Mouse (Mus musculus) intestine, embryonic 15.5 days (tissue): ENCODE measurements at regions not wholly inside any gene's neighbourhood (a gene's known extent, or its start where the extent isn't known, plus 50 kb on each side); places are given as distances from the start of the nearest gene placed in this dataset.

ENCODE experiments used
- ATAC-seq: fragments of 200-750 bp; cut with Nextera tagmentation; 2 replicates; pipeline ENCODE4 v1.8.0; 2017; ENCODE audit warnings: moderate TSS enrichment, moderate library complexity
- H3K27ac ChIP-seq: fragments of 300-500 bp; sonication (generic); 2 replicates; pipeline ENCODE4 v1.5.1; 2015; ENCODE audit warnings: mild to moderate bottlenecking, inconsistent platforms
- H3K27me3 ChIP-seq: fragments of 300-500 bp; sonication (generic); replicated peaks from 2 replicates; pipeline ENCODE4 v1.6.1; 2015; ENCODE audit warnings: inconsistent platforms
- H3K36me3 ChIP-seq: fragments of 300-500 bp; sonication (generic); 2 replicates; pipeline ENCODE4 v1.6.1; 2015; ENCODE audit warnings: inconsistent platforms
- H3K4me1 ChIP-seq: fragments of 300-500 bp; sonication (generic); replicated peaks from 2 replicates; pipeline ENCODE4 v1.6.1; 2015; ENCODE audit warnings: inconsistent platforms
- H3K4me2 ChIP-seq: fragments of 300-500 bp; sonication (generic); replicated peaks from 2 replicates; pipeline ENCODE4 v1.6.1; 2015; ENCODE audit warnings: mild to moderate bottlenecking, inconsistent platforms
- H3K4me3 ChIP-seq: fragments of 300-500 bp; sonication (generic); replicated peaks from 2 replicates; pipeline ENCODE4 v1.5.1; 2015; ENCODE audit warnings: inconsistent platforms
- H3K9ac ChIP-seq: fragments of 300-500 bp; sonication (generic); 2 replicates; pipeline ENCODE4 v1.6.1; 2015; ENCODE audit warnings: inconsistent platforms
- H3K9me3 ChIP-seq: fragments of 300-500 bp; sonication (generic); 2 replicates; pipeline ENCODE4 v1.6.1; 2016; ENCODE audit warnings: inconsistent platforms
- whole genome bisulfite sequencing: fragments of 180-500 bp; shearing (Covaris S2); methylation state at CpG from one replicate; pipeline ENCODE4 v1.1.7; 2015; 5-methylcytosine and 5-hydroxymethylcytosine counted together

GRCm38 (mm10) chr6:101550501-101551268, 173.0 kb upstream of the Pdzrn3 start:
- Histone ChIP-seq H3K4me1 (no peaks in the 10 kb centered on the region), H3K9me3 (no peaks in the 10 kb centered on the region), H3K4me2 (no peak overlapping the region), H3K9ac (no peak overlapping the region), H3K27ac (no peak overlapping the region), H3K36me3 (no peaks in the 10 kb centered on the region), H3K4me3 (no peak overlapping the region), H3K27me3 (no peaks in the 10 kb centered on the region)
- no peak for ATAC-seq
- WGBS, result 50% methylated on average over 7 of the region's 7 CpGs

- Histone ChIP-seq H3K27me3 (no peaks in the 10 kb centered on the region), H3K4me2 (no peak overlapping the region), H3K9ac (no peak overlapping the region), H3K27ac (no peak overlapping the region), H3K4me3 (no peak overlapping the region), H3K4me1 (0 out of 2 replicates have a peak, but pooled peaks cover 2% of the 10 kb centered on the region), H3K36me3 (no peaks in the 10 kb centered on the region), H3K9me3 (no peaks in the 10 kb centered on the region)
- peak; percentile 45 for ATAC-seq
- 53% methylated on average over 5 of the region's 5 CpGs for WGBS
Measured at GRCm38 (mm10) chr6:101537581-101537980, 159.9 kb upstream of the Pdzrn3 start.

- Histone ChIP-seq H3K4me2 (no peak overlapping the region), H3K9ac (no peak overlapping the region), H3K4me3 (no peak overlapping the region), H3K27me3 (no peaks in the 10 kb centered on the region), H3K9me3 (no peaks in the 10 kb centered on the region), H3K27ac (no peak overlapping the region), H3K36me3 (no peaks in the 10 kb centered on the region), H3K4me1 (0 out of 2 replicates have a peak, but pooled peaks cover 2% of the 10 kb centered on the region)
- WGBS, result 51% methylated on average over 9 of the region's 9 CpGs
- ATAC-seq, result peak; percentile 34; the same call in 1 of the 2 replicates
Measured at GRCm38 (mm10) chr6:101534214-101535052, 156.7 kb upstream of the Pdzrn3 start.

DNA sequence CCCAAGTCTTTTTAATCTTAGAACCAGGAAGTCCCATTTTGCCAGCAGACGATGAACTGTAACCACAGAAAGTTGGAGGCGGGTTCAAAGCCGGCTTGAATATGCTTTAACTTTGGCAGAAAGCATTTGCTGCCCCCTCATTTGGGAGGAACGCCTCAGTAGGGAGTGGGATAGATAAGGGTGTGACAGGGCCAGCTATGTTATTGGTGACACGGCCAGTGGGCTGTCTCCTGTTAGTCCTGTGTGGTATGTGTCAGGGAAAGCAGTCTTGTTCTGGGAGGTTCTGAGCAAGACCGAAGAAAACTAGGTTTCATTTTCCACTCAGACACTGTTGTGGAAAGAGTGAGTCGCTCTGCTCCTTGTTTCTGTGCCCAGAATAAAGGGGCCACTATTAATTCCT, 154.7 kb upstream of the Pdzrn3 start:
- no peaks in the 10 kb centered on the region for H3K36me3 ChIP-seq
- H3K9me3 ChIP-seq, result no peaks in the 10 kb centered on the region
- 55% methylated on average over 7 of the region's 7 CpGs for WGBS
- no peak overlapping the region for H3K4me2 ChIP-seq
- no peak overlapping the region for H3K9ac ChIP-seq
- no peak overlapping the region for H3K27ac ChIP-seq
- H3K4me1 ChIP-seq, result 0 out of 2 replicates have a peak, but pooled peaks cover 2% of the 10 kb centered on the region
- no peak overlapping the region for H3K4me3 ChIP-seq
- H3K27me3 ChIP-seq, result no peaks in the 10 kb centered on the region
- ATAC-seq, result no peak

DNA sequence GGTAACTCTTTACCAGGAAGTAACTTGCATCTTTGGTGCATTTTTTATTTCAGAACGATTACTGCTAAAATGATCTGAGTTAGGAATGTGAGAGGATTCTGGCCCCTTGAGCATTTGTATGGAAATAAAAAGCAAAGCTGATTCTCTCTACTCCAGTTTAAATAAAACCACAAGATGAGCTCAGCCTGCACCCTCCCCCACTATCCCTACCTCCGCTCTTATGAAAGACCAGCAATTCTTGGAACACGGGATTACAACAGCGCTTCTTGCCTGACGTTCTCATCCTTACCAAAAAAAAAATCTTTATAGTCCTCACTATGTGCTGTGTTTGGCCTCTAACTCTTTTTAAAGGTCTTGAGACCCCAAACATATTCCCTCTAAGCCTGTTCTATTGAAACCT, 154.2 kb upstream of the Pdzrn3 start:
- Histone ChIP-seq H3K27ac (no peak overlapping the region), H3K4me3 (no peak overlapping the region), H3K4me2 (no peak overlapping the region), H3K9ac (no peak overlapping the region), H3K9me3 (no peaks in the 10 kb centered on the region), H3K4me1 (0 out of 2 replicates have a peak, but pooled peaks cover 2% of the 10 kb centered on the region), H3K36me3 (no peaks in the 10 kb centered on the region), H3K27me3 (no peaks in the 10 kb centered on the region)
- ATAC-seq, result no peak
- 75% methylated on average over 5 of the region's 5 CpGs for WGBS

GRCm38 (mm10) chr6:101525129-101525528, 147.4 kb upstream of the Pdzrn3 start:
- Histone ChIP-seq H3K36me3 (no peaks in the 10 kb centered on the region), H3K4me1 (no peaks in the 10 kb centered on the region), H3K9ac (no peak overlapping the region), H3K9me3 (no peaks in the 10 kb centered on the region), H3K27me3 (no peaks in the 10 kb centered on the region), H3K4me3 (no peak overlapping the region), H3K4me2 (no peak overlapping the region), H3K27ac (no peak overlapping the region)
- 69% methylated on average over 2 of the region's 2 CpGs for WGBS
- ATAC-seq, result no peak

- H3K4me1 ChIP-seq, result peaks cover 8% of the 10 kb centered on the region
- no peak overlapping the region for H3K9ac ChIP-seq
- H3K27me3 ChIP-seq, result no peaks in the 10 kb centered on the region
- no peaks in the 10 kb centered on the region for H3K9me3 ChIP-seq
- H3K4me2 ChIP-seq, result no peak overlapping the region
- 92% methylated on average over 6 of the region's 6 CpGs for WGBS
- H3K27ac ChIP-seq, result no peak overlapping the region
- ATAC-seq, result no peak
- H3K4me3 ChIP-seq, result no peak overlapping the region
- H3K36me3 ChIP-seq, result no peaks in the 10 kb centered on the region
Measured at GRCm38 (mm10) chr6:101521316-101521715, 143.6 kb upstream of the Pdzrn3 start.

GRCm38 (mm10) chr6:101520755-101521154, 143.1 kb upstream of the Pdzrn3 start:
- Histone ChIP-seq H3K9ac (no peak overlapping the region), H3K4me3 (no peak overlapping the region), H3K4me2 (no peak overlapping the region), H3K36me3 (no peaks in the 10 kb centered on the region), H3K27me3 (no peaks in the 10 kb centered on the region), H3K27ac (no peak overlapping the region), H3K4me1 (peaks cover 8% of the 10 kb centered on the region), H3K9me3 (no peaks in the 10 kb centered on the region)
- WGBS, result 87% methylated on average over 3 of the region's 3 CpGs
- ATAC-seq, result no peak

GRCm38 (mm10) chr6:101518904-101519701, 141.4 kb upstream of the Pdzrn3 start:
- Histone ChIP-seq H3K36me3 (no peaks in the 10 kb centered on the region), H3K4me3 (no peak overlapping the region), H3K4me1 (peaks cover 8% of the 10 kb centered on the region), H3K27me3 (no peaks in the 10 kb centered on the region), H3K9me3 (no peaks in the 10 kb centered on the region), H3K27ac (peak overlapping the region; percentile 14; the same call in 1 of the 2 replicates), H3K9ac (no peak overlapping the region), H3K4me2 (no peak overlapping the region; the same call in 1 of the 2 replicates)
- 37% methylated on average over 9 of the region's 9 CpGs for WGBS
- peak; percentile 80 for ATAC-seq

GRCm38 (mm10) chr6:101517584-101517983, 139.9 kb upstream of the Pdzrn3 start:
- peaks cover 8% of the 10 kb centered on the region for H3K4me1 ChIP-seq
- H3K36me3 ChIP-seq, result no peaks in the 10 kb centered on the region
- H3K9me3 ChIP-seq, result no peaks in the 10 kb centered on the region
- 35% methylated on average over 2 of the region's 2 CpGs for WGBS
- no peak overlapping the region for H3K27ac ChIP-seq
- no peak overlapping the region for H3K4me3 ChIP-seq
- no peak overlapping the region for H3K9ac ChIP-seq
- no peak for ATAC-seq
- no peak overlapping the region for H3K4me2 ChIP-seq
- no peaks in the 10 kb centered on the region for H3K27me3 ChIP-seq

GRCm38 (mm10) chr6:101513696-101514095, 136.0 kb upstream of the Pdzrn3 start:
- ATAC-seq, result no peak

DNA sequence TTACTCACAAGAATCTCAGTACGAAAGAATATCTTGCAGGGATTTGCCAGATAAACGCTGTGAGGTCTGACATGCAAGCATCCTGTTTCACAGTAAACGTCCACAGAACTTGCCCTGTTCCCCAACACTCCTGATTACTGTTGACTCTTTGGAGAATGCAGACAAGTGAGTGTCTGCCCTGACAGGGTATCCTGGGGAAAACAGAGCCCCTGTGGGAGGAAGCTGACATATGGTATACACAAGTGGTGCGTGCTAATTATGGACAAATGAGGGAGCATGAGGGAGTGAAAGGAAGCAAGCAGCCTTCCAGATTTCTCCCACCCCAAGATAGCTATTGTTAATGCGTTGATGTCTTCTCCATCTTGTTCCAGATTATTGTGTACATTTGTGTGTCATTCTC, 124.5 kb upstream of the Pdzrn3 start:
- Histone ChIP-seq H3K27ac (no peak overlapping the region), H3K9me3 (no peaks in the 10 kb centered on the region), H3K4me1 (no peaks in the 10 kb centered on the region), H3K36me3 (no peaks in the 10 kb centered on the region), H3K4me3 (no peak overlapping the region), H3K4me2 (no peak overlapping the region), H3K9ac (no peak overlapping the region), H3K27me3 (no peaks in the 10 kb centered on the region)
- 29% methylated on average over 5 of the region's 5 CpGs for WGBS
- no peak for ATAC-seq

More at GRCm38 (mm10) chr6:101513696-101514095, 136.0 kb upstream of the Pdzrn3 start:
- H3K4me3 ChIP-seq, result no peak overlapping the region
- H3K4me1 ChIP-seq, result 0 out of 2 replicates have a peak, but pooled peaks cover under 1% of the 10 kb centered on the region
- no peak overlapping the region for H3K27ac ChIP-seq
- no peak overlapping the region for H3K4me2 ChIP-seq
- no peaks in the 10 kb centered on the region for H3K36me3 ChIP-seq
- H3K9ac ChIP-seq, result no peak overlapping the region
- no peaks in the 10 kb centered on the region for H3K9me3 ChIP-seq
- WGBS, result 79% methylated on average over 2 of the region's 2 CpGs
- no peaks in the 10 kb centered on the region for H3K27me3 ChIP-seq
